Mouse (Mus musculus) neural tube, embryonic 13.5 days (tissue): ENCODE data around the gene Ankrd55. TPM values are rescaled to one million over a fixed set of nuclear protein-coding genes. Genes with fewer than 3 reads are reported as not detected.
A peak's percentile ranks its signal among the peaks of the same experiment; 100 is the strongest.

Experiments
- ATAC-seq: fragments of 200-750 bp; cut with Nextera tagmentation; 2 replicates; pipeline ENCODE4 v1.8.0; 2017; ENCODE audit warnings: low read depth, mild to moderate bottlenecking, moderate TSS enrichment, moderate library complexity
- H3K27ac ChIP-seq: fragments of 300-500 bp; sonication (generic); replicated peaks from 2 replicates; pipeline ENCODE4 v1.5.1; 2015; ENCODE audit warnings: moderate library complexity, mild to moderate bottlenecking, inconsistent platforms
- H3K27me3 ChIP-seq: fragments of 300-500 bp; sonication (generic); 2 replicates; pipeline ENCODE4 v1.6.1; 2015; ENCODE audit warnings: mild to moderate bottlenecking, inconsistent platforms
- H3K36me3 ChIP-seq: fragments of 300-500 bp; sonication (generic); 2 replicates; pipeline ENCODE4 v1.6.1; 2015; ENCODE audit warnings: mild to moderate bottlenecking, inconsistent platforms
- H3K4me1 ChIP-seq: fragments of 300-500 bp; sonication (generic); replicated peaks from 2 replicates; pipeline ENCODE4 v1.6.1; 2015; ENCODE audit warnings: inconsistent platforms
- H3K4me2 ChIP-seq: fragments of 300-500 bp; sonication (generic); 2 replicates; pipeline ENCODE4 v1.6.1; 2015; ENCODE audit warnings: inconsistent platforms, mild to moderate bottlenecking, moderate library complexity
- H3K4me3 ChIP-seq: fragments of 300-500 bp; sonication (generic); 2 replicates; pipeline ENCODE4 v1.5.1; 2015; ENCODE audit warnings: mild to moderate bottlenecking, inconsistent platforms
- H3K9ac ChIP-seq: fragments of 300-500 bp; sonication (generic); 2 replicates; pipeline ENCODE4 v1.6.1; 2015; ENCODE audit warnings: moderate library complexity, mild to moderate bottlenecking, inconsistent platforms
- H3K9me3 ChIP-seq: fragments of 300-500 bp; sonication (generic); 2 replicates; pipeline ENCODE4 v1.6.1; 2016; ENCODE audit warnings: inconsistent platforms
- WGBS: fragments of 180-500 bp; shearing (Covaris S2); methylation state at CpG from one replicate; pipeline ENCODE4 v1.1.7; 2015; 5-methylcytosine and 5-hydroxymethylcytosine counted together
- polyA plus RNA-seq: library from polyadenylated mRNA; unstranded; fragments of >200 nt; fragmentation: Nextera tagmentation; extraction: Ambion mirVana; gene quantifications from 2 replicates; pipeline ENCODE4 v1.2.1, GENCODE M21; 2015

Ankrd55 gene
- polyA plus RNA-seq, 1 experiment from 2014 or later = 4.2 TPM

- H3K9me3 ChIP-seq = no peaks in the 10 kb centered on the region
- H3K9ac ChIP-seq = no peak overlapping the region
- H3K4me3 ChIP-seq = no peak overlapping the region
- no peaks in the 10 kb centered on the region for H3K27me3 ChIP-seq
- no peaks in the 10 kb centered on the region for H3K36me3 ChIP-seq
- WGBS = 77% methylated on average over 5 of the region's 5 CpGs
- ATAC-seq = no peak
- no peak overlapping the region for H3K27ac ChIP-seq
- H3K4me2 ChIP-seq = no peak overlapping the region
- H3K4me1 ChIP-seq = no peaks in the 10 kb centered on the region
These were observed 77.1 kb downstream of the Ankrd55 start for GRCm38 (mm10) chr13:112365303-112365702.

GRCm38 (mm10) chr13:112365762-112366161, 77.5 kb downstream of the Ankrd55 start:
- WGBS = 64% methylated on average over 4 of the region's 4 CpGs
- no peaks in the 10 kb centered on the region for H3K9me3 ChIP-seq
- no peak for ATAC-seq
- H3K36me3 ChIP-seq = no peaks in the 10 kb centered on the region
- H3K9ac ChIP-seq = no peak overlapping the region
- no peak overlapping the region for H3K27ac ChIP-seq
- H3K4me3 ChIP-seq = no peak overlapping the region
- no peak overlapping the region for H3K4me2 ChIP-seq
- H3K27me3 ChIP-seq = no peaks in the 10 kb centered on the region
- H3K4me1 ChIP-seq = no peaks in the 10 kb centered on the region

DNA sequence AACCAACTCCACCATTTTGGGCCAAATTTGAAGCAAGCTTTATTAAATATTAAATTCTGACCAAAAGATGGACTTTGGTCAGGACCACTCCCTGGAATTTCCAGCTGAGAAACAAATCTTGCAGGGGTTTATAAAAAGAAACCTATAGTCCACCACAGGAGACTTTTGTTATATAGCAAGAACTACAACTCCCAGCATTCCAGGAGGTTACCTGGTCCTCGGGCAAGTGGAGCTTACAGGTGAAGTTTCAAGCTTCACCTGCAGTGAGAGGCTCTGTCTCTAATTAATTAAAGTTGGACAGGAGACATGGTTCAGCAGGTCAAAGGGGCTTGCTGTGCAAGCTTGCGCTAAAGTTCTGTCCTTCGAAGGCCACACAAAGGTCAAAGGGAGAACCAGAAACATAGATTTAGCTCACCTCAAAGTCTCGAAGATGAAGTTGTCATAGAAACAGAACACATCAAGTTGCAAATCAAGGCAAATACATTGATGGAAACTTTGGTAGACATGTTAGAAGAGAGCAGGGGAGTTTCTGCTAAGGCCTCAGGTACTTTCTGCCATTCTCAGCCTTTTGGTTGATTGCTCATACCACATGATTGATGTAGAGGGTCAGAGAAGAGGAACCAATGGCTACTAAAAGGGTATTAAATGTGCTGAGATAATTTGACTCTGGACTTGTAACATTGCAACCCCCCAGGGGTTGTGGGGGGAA, 78.2 kb downstream of the Ankrd55 start:
- no peaks in the 10 kb centered on the region for H3K36me3 ChIP-seq
- H3K9me3 ChIP-seq = no peaks in the 10 kb centered on the region
- H3K4me2 ChIP-seq = no peak overlapping the region
- H3K9ac ChIP-seq = no peak overlapping the region
- no peaks in the 10 kb centered on the region for H3K4me1 ChIP-seq
- no peaks in the 10 kb centered on the region for H3K27me3 ChIP-seq
- 90% methylated on average over 4 of the region's 4 CpGs for WGBS
- no peak for ATAC-seq
- H3K27ac ChIP-seq = no peak overlapping the region
- no peak overlapping the region for H3K4me3 ChIP-seq

GRCm38 (mm10) chr13:112371729-112372128, 83.5 kb downstream of the Ankrd55 start:
- no peak overlapping the region for H3K9ac ChIP-seq
- no peaks in the 10 kb centered on the region for H3K36me3 ChIP-seq
- WGBS = 94% methylated on average over 4 of the region's 4 CpGs
- H3K9me3 ChIP-seq = no peaks in the 10 kb centered on the region
- no peak overlapping the region for H3K27ac ChIP-seq
- peaks cover 3% of the 10 kb centered on the region; the same call in 1 of the 2 replicates for H3K4me1 ChIP-seq
- no peaks in the 10 kb centered on the region for H3K27me3 ChIP-seq
- H3K4me3 ChIP-seq = no peak overlapping the region
- H3K4me2 ChIP-seq = no peak overlapping the region
- ATAC-seq = no peak

DNA sequence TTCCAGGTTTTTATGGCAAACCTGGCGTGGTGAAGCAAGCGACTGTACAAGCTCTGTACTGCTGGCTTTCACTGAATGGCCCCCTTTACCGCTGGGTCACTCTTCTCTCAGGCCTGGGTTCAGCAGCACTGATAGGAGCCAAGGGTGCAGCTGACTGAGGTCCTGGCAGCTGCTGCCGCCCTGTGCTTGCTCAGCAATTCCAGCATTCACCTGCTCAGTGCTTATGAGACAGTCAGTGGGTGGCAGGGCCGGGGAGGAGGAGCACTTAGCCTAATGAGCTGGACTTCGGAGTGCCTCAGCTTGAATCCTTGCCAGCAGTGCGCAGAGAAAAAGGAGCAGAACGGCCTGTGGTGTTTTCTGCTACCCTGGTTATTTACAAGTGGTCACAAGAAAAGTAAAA, 87.5 kb downstream of the Ankrd55 start:
- H3K27me3 ChIP-seq = no peaks in the 10 kb centered on the region
- peaks cover 3% of the 10 kb centered on the region; the same call in 1 of the 2 replicates for H3K4me1 ChIP-seq
- H3K27ac ChIP-seq = no peak overlapping the region
- 0 out of 2 replicates have a peak, but pooled peaks have one; percentile 53 for ATAC-seq
- no peak overlapping the region for H3K4me2 ChIP-seq
- 35% methylated on average over 8 of the region's 8 CpGs for WGBS
- no peaks in the 10 kb centered on the region for H3K36me3 ChIP-seq
- H3K9ac ChIP-seq = no peak overlapping the region
- no peak overlapping the region for H3K4me3 ChIP-seq
- H3K9me3 ChIP-seq = no peaks in the 10 kb centered on the region

DNA sequence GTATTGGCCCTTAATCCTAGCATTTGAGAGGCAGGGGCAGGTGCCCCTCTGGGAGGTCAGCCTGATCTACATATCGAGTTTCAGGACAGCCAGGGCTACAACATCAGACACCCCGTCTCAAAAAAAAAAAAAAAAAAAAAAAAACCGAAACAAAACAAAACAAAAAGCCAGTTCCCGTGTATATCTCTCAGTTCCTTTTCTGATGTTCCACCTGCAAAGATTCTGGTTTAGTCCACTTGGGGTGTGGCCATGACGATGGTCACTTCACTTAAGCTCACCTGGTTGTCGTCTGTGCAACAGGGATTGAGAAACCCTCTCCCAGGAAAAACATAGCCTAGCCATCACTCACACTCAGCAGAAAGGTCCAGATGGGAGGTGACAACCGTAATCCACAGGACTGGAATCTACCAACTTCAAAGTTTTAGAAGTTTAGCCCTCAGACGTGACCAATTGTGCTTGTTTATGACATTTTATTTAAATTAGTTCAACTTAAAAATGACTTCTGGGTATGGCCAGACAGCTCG, 90.6 kb downstream of the Ankrd55 start:
- no peaks in the 10 kb centered on the region for H3K36me3 ChIP-seq
- no peak for ATAC-seq
- no peaks in the 10 kb centered on the region for H3K9me3 ChIP-seq
- H3K4me3 ChIP-seq = no peak overlapping the region
- no peak overlapping the region for H3K4me2 ChIP-seq
- H3K27ac ChIP-seq = no peak overlapping the region
- H3K27me3 ChIP-seq = no peaks in the 10 kb centered on the region
- H3K9ac ChIP-seq = no peak overlapping the region
- 86% methylated on average over 9 of the region's 9 CpGs for WGBS
- peaks cover 8% of the 10 kb centered on the region for H3K4me1 ChIP-seq

DNA sequence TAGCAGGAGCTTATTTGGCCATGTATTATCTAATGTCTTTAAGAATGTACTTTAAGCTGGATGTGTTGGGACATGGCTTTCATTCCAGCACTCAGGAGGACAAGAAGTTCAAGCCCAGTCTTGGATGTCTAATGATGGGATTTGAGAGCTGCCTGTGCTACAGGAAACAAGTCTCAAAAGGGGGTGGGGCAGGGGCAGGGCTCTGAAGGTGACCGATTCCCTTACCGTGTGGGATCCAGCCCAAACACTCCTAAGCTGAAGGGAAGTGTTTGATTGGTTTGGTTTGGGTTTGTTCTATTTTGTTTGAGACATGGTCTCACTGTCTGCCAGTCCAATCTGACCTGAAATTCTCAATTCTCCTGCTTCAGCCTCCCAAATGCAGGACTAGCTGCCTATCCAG, 93.2 kb downstream of the Ankrd55 start:
- Histone ChIP-seq H3K27me3 (no peaks in the 10 kb centered on the region), H3K27ac (no peak overlapping the region), H3K36me3 (no peaks in the 10 kb centered on the region), H3K4me3 (no peak overlapping the region), H3K4me1 (peaks cover 5% of the 10 kb centered on the region; the same call in 1 of the 2 replicates), H3K4me2 (no peak overlapping the region), H3K9ac (no peak overlapping the region), H3K9me3 (no peaks in the 10 kb centered on the region)
- 79% methylated on average over 2 of the region's 2 CpGs for WGBS
- no peak for ATAC-seq

DNA sequence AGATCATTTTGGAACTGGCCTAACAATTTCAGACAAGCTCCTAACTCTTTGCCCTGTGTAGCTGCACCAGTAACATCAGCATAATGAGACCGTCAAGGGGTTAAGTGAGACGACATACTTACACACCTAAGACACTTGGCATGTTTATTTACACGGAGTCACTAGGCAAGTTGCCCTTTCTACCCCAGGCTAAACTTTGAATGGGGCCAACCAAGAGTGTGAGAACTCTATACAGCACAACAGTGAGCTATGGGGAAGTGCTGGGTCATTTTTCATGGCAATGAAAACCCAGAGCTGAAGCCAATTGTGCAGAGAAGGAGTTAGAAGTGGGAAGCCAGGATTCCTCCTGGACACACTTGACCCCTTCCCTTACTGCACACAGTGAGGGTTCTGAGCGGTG, 94.2 kb downstream of the Ankrd55 start:
- no peak overlapping the region for H3K27ac ChIP-seq
- H3K9me3 ChIP-seq = no peaks in the 10 kb centered on the region
- H3K9ac ChIP-seq = no peak overlapping the region
- no peak overlapping the region for H3K4me3 ChIP-seq
- ATAC-seq = no peak
- 64% methylated on average over 4 of the region's 4 CpGs for WGBS
- peaks cover 5% of the 10 kb centered on the region; the same call in 1 of the 2 replicates for H3K4me1 ChIP-seq
- no peak overlapping the region for H3K4me2 ChIP-seq
- H3K27me3 ChIP-seq = no peaks in the 10 kb centered on the region
- no peaks in the 10 kb centered on the region for H3K36me3 ChIP-seq

GRCm38 (mm10) chr13:112382956-112383355, 94.7 kb downstream of the Ankrd55 start:
- Histone ChIP-seq H3K4me1 (peaks cover 5% of the 10 kb centered on the region; the same call in 1 of the 2 replicates), H3K4me2 (no peak overlapping the region), H3K36me3 (no peaks in the 10 kb centered on the region), H3K9me3 (no peaks in the 10 kb centered on the region), H3K27ac (no peak overlapping the region), H3K9ac (no peak overlapping the region), H3K4me3 (no peak overlapping the region), H3K27me3 (no peaks in the 10 kb centered on the region)
- no peak for ATAC-seq
- WGBS = 84% methylated on average over 3 of the region's 3 CpGs

- WGBS = 86% methylated on average over 11 of the region's 11 CpGs
- ATAC-seq = no peak
- Histone ChIP-seq H3K9me3 (no peaks in the 10 kb centered on the region), H3K4me3 (no peak overlapping the region), H3K27ac (no peak overlapping the region), H3K36me3 (no peaks in the 10 kb centered on the region), H3K27me3 (no peaks in the 10 kb centered on the region), H3K4me1 (peaks cover 5% of the 10 kb centered on the region; the same call in 1 of the 2 replicates), H3K9ac (no peak overlapping the region), H3K4me2 (no peak overlapping the region)
These were observed 95.8 kb downstream of the Ankrd55 start for GRCm38 (mm10) chr13:112383941-112384659.

DNA sequence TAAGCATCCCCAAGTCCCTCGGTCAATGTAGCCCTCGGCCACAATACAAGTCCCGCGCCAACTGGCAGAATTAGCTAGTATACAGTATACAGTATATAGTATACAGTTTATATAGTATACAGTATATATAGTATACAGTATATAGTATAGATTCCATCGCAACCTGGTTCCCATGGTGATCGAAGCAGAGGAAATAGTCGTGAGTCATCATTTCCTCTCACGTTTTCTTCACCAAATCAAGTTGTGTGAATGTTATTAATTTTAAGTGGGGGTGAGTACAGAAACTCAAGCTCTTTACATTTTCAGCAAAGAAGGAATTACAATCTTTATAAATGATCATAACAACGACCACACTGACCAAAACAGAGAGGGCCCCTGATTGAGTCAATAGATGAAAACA, 96.8 kb downstream of the Ankrd55 start:
- Histone ChIP-seq H3K4me2 (no peak overlapping the region), H3K9me3 (no peaks in the 10 kb centered on the region), H3K4me1 (peaks cover 5% of the 10 kb centered on the region; the same call in 1 of the 2 replicates), H3K27ac (no peak overlapping the region), H3K9ac (no peak overlapping the region), H3K36me3 (no peaks in the 10 kb centered on the region), H3K4me3 (no peak overlapping the region), H3K27me3 (no peaks in the 10 kb centered on the region)
- WGBS = 92% methylated on average over 9 of the region's 9 CpGs
- no peak for ATAC-seq

GRCm38 (mm10) chr13:112386494-112387075, 98.3 kb downstream of the Ankrd55 start:
- no peak for ATAC-seq
- Histone ChIP-seq H3K27me3 (no peaks in the 10 kb centered on the region), H3K9me3 (no peaks in the 10 kb centered on the region), H3K36me3 (no peaks in the 10 kb centered on the region), H3K4me3 (no peak overlapping the region), H3K4me2 (no peak overlapping the region), H3K4me1 (peaks cover 5% of the 10 kb centered on the region; the same call in 1 of the 2 replicates), H3K27ac (no peak overlapping the region), H3K9ac (no peak overlapping the region)
- WGBS = 73% methylated on average over 2 of the region's 2 CpGs
